Mouse (Mus musculus) central nervous system, embryonic 11.5 days (tissue): ENCODE measurements around the gene Rusc1. TPM values are rescaled to one million over a fixed set of nuclear protein-coding genes. Genes with fewer than 3 reads are reported as not detected.

Experiments
- polyA plus RNA-seq: library from polyadenylated mRNA; depleted of rRNA; stranded (reverse); fragments of >200 nt; gene quantifications from 2 replicates; pipeline ENCODE4 v1.2.3, GENCODE M21; 2012; rRNA removed

The Rusc1 gene
- polyA plus RNA-seq = 29.7 and 37.9 TPM in 2 replicates

GRCm38 (mm10) chr3:89093175-89093574 is at the start of gene Rusc1:
Gene Rusc1, minus strand, starts transcription at chr3:89093311.

GRCm38 (mm10) chr3:89135958-89136357 is 42.8 kb upstream of the Rusc1 start, which contains the start of gene Pklr:
Gene Pklr, plus strand, starts transcription at chr3:89136142.

GRCm38 (mm10) chr3:89101812-89102494 is 8.8 kb upstream of the Rusc1 start, which contains the start of gene Fdps:
Gene Fdps, minus strand, starts transcription at chr3:89101959.

GRCm38 (mm10) chr3:89100811-89101210 is 7.7 kb upstream of the Rusc1 start, which contains the start of gene Gm43738:
Gene Gm43738, minus strand, starts transcription at chr3:89101099.

Other genes with a start within 250 kb of the Rusc1 start
- gene Msto1, start 179.3 kb downstream of the Rusc1 start, polyA plus RNA-seq = 36.6 and 45.7 TPM in 2 replicates
- gene Ash1l, start 142.7 kb downstream of the Rusc1 start, polyA plus RNA-seq = 16.6 and 20.0 TPM in 2 replicates
- 110 and 160 TPM in 2 replicates for gene Dap3, start 142.1 kb downstream of the Rusc1 start, polyA plus RNA-seq
- gene Gm43738, start 7.8 kb upstream of the Rusc1 start, polyA plus RNA-seq = not detected in 2 replicates
- gene Fdps, start 8.6 kb upstream of the Rusc1 start, polyA plus RNA-seq = 185 and 198 TPM in 2 replicates
- gene Pklr, start 42.8 kb upstream of the Rusc1 start, polyA plus RNA-seq = 9.5 and 14.9 TPM in 2 replicates
- gene Hcn3, start 66.9 kb upstream of the Rusc1 start, polyA plus RNA-seq = 10.2 and 12.0 TPM in 2 replicates
- gene Clk2, start 71.5 kb upstream of the Rusc1 start, polyA plus RNA-seq = 106 and 144 TPM in 2 replicates
- gene Scamp3, start 84.2 kb upstream of the Rusc1 start, polyA plus RNA-seq = 81.7 and 94.0 TPM in 2 replicates
- gene Fam189b, start 89.8 kb upstream of the Rusc1 start, polyA plus RNA-seq = 45.5 and 48.4 TPM in 2 replicates
- 25.4 and 39.8 TPM in 2 replicates for gene Gba, start 109.6 kb upstream of the Rusc1 start, polyA plus RNA-seq
- 106 TPM in 2 replicates for gene Thbs3, start 121.9 kb upstream of the Rusc1 start, polyA plus RNA-seq
- gene Mtx1, start 133.8 kb upstream of the Rusc1 start, polyA plus RNA-seq = 176 and 193 TPM in 2 replicates
- gene Muc1, start 135.7 kb upstream of the Rusc1 start, polyA plus RNA-seq = 11.6 and 12.3 TPM in 2 replicates
- gene Krtcap2, start 152.7 kb upstream of the Rusc1 start, polyA plus RNA-seq = 90.0 and 92.9 TPM in 2 replicates
- 20.5 and 22.4 TPM in 2 replicates for gene Trim46, start 153.0 kb upstream of the Rusc1 start, polyA plus RNA-seq
- gene Dpm3, start 166.0 kb upstream of the Rusc1 start, polyA plus RNA-seq = 141 and 150 TPM in 2 replicates
- 29.1 and 51.5 TPM in 2 replicates for gene Slc50a1, start 177.3 kb upstream of the Rusc1 start, polyA plus RNA-seq
- 8.9 and 20.0 TPM in 2 replicates for gene Efna1, start 187.8 kb upstream of the Rusc1 start, polyA plus RNA-seq
- gene Efna3, start 229.7 kb upstream of the Rusc1 start, polyA plus RNA-seq = 5.5 and 18.9 TPM in 2 replicates
- gene Efna4, start 244.7 kb upstream of the Rusc1 start, polyA plus RNA-seq = 32.7 and 40.6 TPM in 2 replicates